20 mouse cellular contexts compared by ENCODE assay signal in genomic region chr15:5127487-5127886, GRCm38 (mm10). TPM values are rescaled to one million over a fixed set of nuclear protein-coding genes. Genes with fewer than 3 reads are reported as not detected.
DNase-seq lines count a peak whose midpoint lies in the region; ATAC-seq and TF ChIP-seq lines count a peak whose summit lies in the region.
"Had no signal": no experiment of that assay in that cellular context is flagged by ENCODE, and none has a peak within 500 bp of the region (broad histone marks: within the 10 kb centered on the region; RNA-seq: fewer than 3 reads in every experiment).

No protein-coding gene starts in this region.

- peak overlapping the region; percentile 37; the same call in 1 of the 2 replicates for H3K27ac ChIP-seq in liver, embryonic 12.5 days
- H3K27ac ChIP-seq in liver, embryonic 11.5 days (ENCODE audit: low read depth, low read length) = no peak overlapping the region
- peak overlapping the region; percentile 84; the same call in 1 of the 2 replicates for H3K27ac ChIP-seq in bone marrow macrophage, adult 2 months (ENCODE audit: insufficient read depth, low read depth, low read length)
- H3K27ac ChIP-seq in macrophage = peak overlapping the region; percentile 76
- H3K27ac ChIP-seq in midbrain, embryonic 10.5 days (replicated peaks) = no peak overlapping the region
- H3K27ac ChIP-seq: forebrain, embryonic 15.5 days; heart, adult 2 months; heart, embryonic 15.5 days; hindbrain, embryonic 10.5 days; hindbrain, embryonic 14.5 days had no signal

- no peaks in the 10 kb centered on the region for H3K27me3 ChIP-seq in liver, embryonic 12.5 days (replicated peaks)
- H3K27me3 ChIP-seq in liver, embryonic 11.5 days (replicated peaks; ENCODE audit: control insufficient read depth, insufficient read depth, low read length) = no peaks in the 10 kb centered on the region
- no peaks in the 10 kb centered on the region for H3K27me3 ChIP-seq in midbrain, embryonic 10.5 days (ENCODE audit: low read depth, poor library complexity, severe bottlenecking)
- H3K27me3 ChIP-seq: embryonic facial prominence, embryonic 15.5 days; forebrain, embryonic 15.5 days; heart, embryonic 15.5 days; Patski had no signal

- H3K4me2 ChIP-seq in liver, embryonic 12.5 days = no peak overlapping the region
- no peak overlapping the region for H3K4me2 ChIP-seq in liver, embryonic 11.5 days
- H3K4me2 ChIP-seq: embryonic facial prominence, embryonic 15.5 days; forebrain, embryonic 15.5 days; heart, embryonic 11.5 days; heart, embryonic 15.5 days; hindbrain, embryonic 14.5 days had no signal

- DNase-seq in liver, embryonic 11.5 days (ENCODE audit: low spot score) = no peak
- DNase-seq in midbrain, embryonic 10.5 days (ENCODE audit: low spot score) = no peak
- DNase-seq in heart, postnatal 10 days = no peak
- DNase-seq in kidney, postnatal 14 days = no peak
- DNase-seq: adrenal gland, postnatal 25 days; cerebellum, adult 2 months; cerebellum, postnatal 10 days; embryo, embryonic 11 days; heart, adult 2 months had no signal

- no peaks in the 10 kb centered on the region for H3K79me2 ChIP-seq in macrophage (ENCODE audit: inconsistent target)

- no peaks in the 10 kb centered on the region for H3K9me3 ChIP-seq in liver, embryonic 12.5 days (replicated peaks)
- no peaks in the 10 kb centered on the region for H3K9me3 ChIP-seq in liver, embryonic 11.5 days (ENCODE audit: control insufficient read depth, low read length)
- no peaks in the 10 kb centered on the region for H3K9me3 ChIP-seq in midbrain, embryonic 10.5 days (replicated peaks)
- H3K9me3 ChIP-seq: embryonic facial prominence, embryonic 15.5 days; forebrain, embryonic 15.5 days; heart, embryonic 15.5 days; hindbrain, embryonic 10.5 days had no signal

- intact Hi-C loops in heart, postnatal 10 days (cut with DNase I) = no loop called here

- 61% methylated on average over 2 of the region's 2 CpGs for WGBS in liver, embryonic 12.5 days (ENCODE audit: insufficient replicate concordance)
- 73% methylated on average over 2 of the region's 2 CpGs for WGBS in liver, embryonic 11.5 days
- 58% methylated on average over 2 of the region's 2 CpGs for WGBS in macrophage (ENCODE audit: missing documents)
- 83% methylated on average over 2 of the region's 2 CpGs for WGBS in midbrain, embryonic 10.5 days

- H3K9ac ChIP-seq in liver, embryonic 12.5 days = no peak overlapping the region
- H3K9ac ChIP-seq in liver, embryonic 11.5 days (ENCODE audit: low read depth, low read length) = no peak overlapping the region
- H3K9ac ChIP-seq: embryonic facial prominence, embryonic 15.5 days; forebrain, embryonic 15.5 days; heart, embryonic 15.5 days; hindbrain, embryonic 14.5 days had no signal

- TF ChIP-seq CTCF in bone marrow macrophage, adult 2 months (IDR thresholded peaks at IDR 0.05; ENCODE audit: low read depth, low read length) = no peak

- no peak for ATAC-seq in liver, embryonic 12.5 days
- no peak for ATAC-seq in liver, embryonic 11.5 days (replicated peaks; ENCODE audit: low FRiP score)
- ATAC-seq: activated CD4-positive, CD25-positive, alpha-beta regulatory T cell, adult 4 months; forebrain, embryonic 15.5 days; Patski had no signal

- no peak overlapping the region for H3K4me3 ChIP-seq in liver, embryonic 12.5 days
- H3K4me3 ChIP-seq in liver, embryonic 11.5 days (ENCODE audit: low read depth, low read length) = no peak overlapping the region
- H3K4me3 ChIP-seq in bone marrow macrophage, adult 2 months (ENCODE audit: insufficient read depth, low read length) = no peak overlapping the region
- H3K4me3 ChIP-seq in macrophage (ENCODE audit: inconsistent target) = no peak overlapping the region
- H3K4me3 ChIP-seq in midbrain, embryonic 10.5 days = no peak overlapping the region
- H3K4me3 ChIP-seq: embryonic facial prominence, embryonic 15.5 days; forebrain, embryonic 15.5 days; heart, adult 2 months; heart, embryonic 15.5 days; hindbrain, embryonic 10.5 days had no signal

- TF ChIP-seq POLR2A in bone marrow macrophage, adult 2 months (IDR thresholded peaks at IDR 0.05; ENCODE audit: borderline replicate concordance, low read depth, low read length) = no peak

- H3K4me1 ChIP-seq in liver, embryonic 12.5 days = peaks cover 56% of the 10 kb centered on the region
- H3K4me1 ChIP-seq in liver, embryonic 11.5 days (replicated peaks; ENCODE audit: control insufficient read depth, insufficient read depth, low read length) = peaks cover 8% of the 10 kb centered on the region; the same call in 1 of the 2 replicates
- H3K4me1 ChIP-seq in bone marrow macrophage, adult 2 months (ENCODE audit: control insufficient read depth, insufficient read depth, low read length) = peaks cover 19% of the 10 kb centered on the region
- H3K4me1 ChIP-seq in midbrain, embryonic 10.5 days = no peaks in the 10 kb centered on the region
- H3K4me1 ChIP-seq: forebrain, embryonic 15.5 days; heart, embryonic 15.5 days; hindbrain, embryonic 10.5 days had no signal

- peaks cover 29% of the 10 kb centered on the region for H3K36me3 ChIP-seq in liver, embryonic 12.5 days
- H3K36me3 ChIP-seq in liver, embryonic 11.5 days (ENCODE audit: control insufficient read depth, insufficient read depth, low read length) = peaks cover 10% of the 10 kb centered on the region
- H3K36me3 ChIP-seq in macrophage (ENCODE audit: inconsistent target) = no peaks in the 10 kb centered on the region
- peaks cover 29% of the 10 kb centered on the region for H3K36me3 ChIP-seq in midbrain, embryonic 10.5 days

RNA-seq across cellular contexts. Expression of gene Rpl37, which starts 11.0 kb away (rescaled TPM):
- polyA plus RNA-seq in liver, embryonic 12.5 days (2016; fragmentation: Nextera tagmentation; extraction: Ambion mirVana) = 532 and 540 TPM in 2 replicates
- 728 and 826 TPM in 2 replicates for polyA plus RNA-seq in liver, embryonic 11.5 days (2014; fragmentation: Nextera tagmentation; extraction: Ambion mirVana)
- 766 and 857 TPM in 2 replicates for polyA plus RNA-seq in bone marrow macrophage, adult 2 months (2012; ENCODE audit: insufficient read depth, insufficient read length, missing spikeins)
- total RNA-seq in macrophage (2018; cell fraction: chromatin; rRNA removed) = 100 to 1,000 TPM in 1 of 26 experiments, 10 to 100 TPM in 25; 35.7 to 113 (median 67.1) TPM
- total RNA-seq in macrophage (2018; cell fraction: cytosol; rRNA removed) = 100 to 1,000 TPM; 142 to 422 (median 216) TPM
- total RNA-seq in macrophage (2018; cell fraction: nucleus; rRNA removed) = 100 to 1,000 TPM in 1 of 26 experiments, 10 to 100 TPM in 25; 34.6 to 137 (median 64.8) TPM
- 263 to 496 TPM (median 486 TPM) in 3 replicates for polyA plus RNA-seq in macrophage (2018)
- polyA plus RNA-seq in midbrain, embryonic 10.5 days (2016; fragmentation: Nextera tagmentation; extraction: Ambion mirVana) = 382 and 459 TPM in 2 replicates
- 100 to 1,000 TPM; 233 to 262 TPM for total RNA-seq in heart, postnatal 10 days (2021)

RNA-seq across cellular contexts. Expression of gene Prkaa1, which starts 16.2 kb away (rescaled TPM):
- 21.3 and 22.3 TPM in 2 replicates for polyA plus RNA-seq in liver, embryonic 12.5 days (2016; fragmentation: Nextera tagmentation; extraction: Ambion mirVana)
- 36.2 and 39.3 TPM in 2 replicates for polyA plus RNA-seq in liver, embryonic 11.5 days (2014; fragmentation: Nextera tagmentation; extraction: Ambion mirVana)
- 29.3 and 31.6 TPM in 2 replicates for polyA plus RNA-seq in bone marrow macrophage, adult 2 months (2012; ENCODE audit: insufficient read depth, insufficient read length, missing spikeins)
- 10 to 100 TPM; 10.4 to 40.4 (median 28.3) TPM for total RNA-seq in macrophage (2018; cell fraction: chromatin; rRNA removed)
- total RNA-seq in macrophage (2018; cell fraction: cytosol; rRNA removed) = 10 to 100 TPM; 19.2 to 34.7 (median 30.9) TPM
- 10 to 100 TPM; 13.8 to 60.4 (median 30.0) TPM for total RNA-seq in macrophage (2018; cell fraction: nucleus; rRNA removed)
- polyA plus RNA-seq in macrophage (2018) = 20.7 to 31.7 TPM (median 23.3 TPM) in 3 replicates
- polyA plus RNA-seq in midbrain, embryonic 10.5 days (2016; fragmentation: Nextera tagmentation; extraction: Ambion mirVana) = 13.6 and 14.2 TPM in 2 replicates
- total RNA-seq in heart, postnatal 10 days (2021) = 10 to 100 TPM; 16.9 to 18.4 TPM

RNA-seq across cellular contexts. Expression of gene Card6, which starts 19.1 kb away (rescaled TPM):
- polyA plus RNA-seq in liver, embryonic 12.5 days (2016; fragmentation: Nextera tagmentation; extraction: Ambion mirVana) = 0.85 and 1.0 TPM in 2 replicates
- 1.3 and 1.4 TPM in 2 replicates for polyA plus RNA-seq in liver, embryonic 11.5 days (2014; fragmentation: Nextera tagmentation; extraction: Ambion mirVana)
- polyA plus RNA-seq in bone marrow macrophage, adult 2 months (2012; ENCODE audit: insufficient read depth, insufficient read length, missing spikeins) = 6.9 and 8.0 TPM in 2 replicates
- 1 to 10 TPM in 19 of 26 experiments, under 1 TPM in 7; 0.27 to 9.2 (median 2.6) TPM for total RNA-seq in macrophage (2018; cell fraction: chromatin; rRNA removed)
- total RNA-seq in macrophage (2018; cell fraction: cytosol; rRNA removed) = 1 to 10 TPM in 24 of 26 experiments, under 1 TPM in 2; 0.43 to 6.0 (median 3.8) TPM
- 1 to 10 TPM in 21 of 26 experiments, under 1 TPM in 5; 0.29 to 7.5 (median 2.0) TPM for total RNA-seq in macrophage (2018; cell fraction: nucleus; rRNA removed)
- polyA plus RNA-seq in macrophage (2018) = 1.9 to 5.0 TPM (median 4.0 TPM) in 3 replicates
- polyA plus RNA-seq in midbrain, embryonic 10.5 days (2016; fragmentation: Nextera tagmentation; extraction: Ambion mirVana) = 0.68 and 0.77 TPM in 2 replicates
- 1 to 10 TPM; 5.6 to 6.7 TPM for total RNA-seq in heart, postnatal 10 days (2021)

RNA-seq across cellular contexts. Expression of gene Ttc33, which starts 57.8 kb away (rescaled TPM):
- polyA plus RNA-seq in liver, embryonic 12.5 days (2016; fragmentation: Nextera tagmentation; extraction: Ambion mirVana) = 18.9 and 19.1 TPM in 2 replicates
- polyA plus RNA-seq in liver, embryonic 11.5 days (2014; fragmentation: Nextera tagmentation; extraction: Ambion mirVana) = 29.2 and 32.3 TPM in 2 replicates
- 40.7 and 44.6 TPM in 2 replicates for polyA plus RNA-seq in bone marrow macrophage, adult 2 months (2012; ENCODE audit: insufficient read depth, insufficient read length, missing spikeins)
- 10 to 100 TPM in 18 of 26 experiments, 1 to 10 TPM in 8; 4.7 to 38.5 (median 15.6) TPM for total RNA-seq in macrophage (2018; cell fraction: chromatin; rRNA removed)
- total RNA-seq in macrophage (2018; cell fraction: cytosol; rRNA removed) = 10 to 100 TPM; 19.9 to 58.1 (median 30.9) TPM
- 10 to 100 TPM in 23 of 26 experiments, 1 to 10 TPM in 3; 9.4 to 45.3 (median 15.0) TPM for total RNA-seq in macrophage (2018; cell fraction: nucleus; rRNA removed)
- 23.6 to 34.6 TPM (median 34.1 TPM) in 3 replicates for polyA plus RNA-seq in macrophage (2018)
- polyA plus RNA-seq in midbrain, embryonic 10.5 days (2016; fragmentation: Nextera tagmentation; extraction: Ambion mirVana) = 37.3 and 41.3 TPM in 2 replicates
- 10 to 100 TPM; 28.4 to 29.2 TPM for total RNA-seq in heart, postnatal 10 days (2021)

Comparison
In these comparisons a context has a peak if more than half of its experiments do, and no peak if none do; other contexts are left out.
1. H3K27ac ChIP-seq: peak in liver, embryonic 12.5 days (single experiment), bone marrow macrophage, adult 2 months (single experiment) and macrophage (single experiment); none in liver, embryonic 11.5 days (single experiment) and midbrain, embryonic 10.5 days (single experiment).